Mouse (Mus musculus) ovary, postnatal 10 days (tissue): ENCODE measurements around the gene Ttll10.

Experiments used
- DNase-seq: peaks from one replicate; pipeline ENCODE4 v3.0.0; 2022; ENCODE audit warnings: low spot score

Gene Ttll10

GRCm38 (mm10) chr4:156065156-156065894 is 6.1 kb upstream of the Ttll10 start:
- no peak for DNase-seq

DNA sequence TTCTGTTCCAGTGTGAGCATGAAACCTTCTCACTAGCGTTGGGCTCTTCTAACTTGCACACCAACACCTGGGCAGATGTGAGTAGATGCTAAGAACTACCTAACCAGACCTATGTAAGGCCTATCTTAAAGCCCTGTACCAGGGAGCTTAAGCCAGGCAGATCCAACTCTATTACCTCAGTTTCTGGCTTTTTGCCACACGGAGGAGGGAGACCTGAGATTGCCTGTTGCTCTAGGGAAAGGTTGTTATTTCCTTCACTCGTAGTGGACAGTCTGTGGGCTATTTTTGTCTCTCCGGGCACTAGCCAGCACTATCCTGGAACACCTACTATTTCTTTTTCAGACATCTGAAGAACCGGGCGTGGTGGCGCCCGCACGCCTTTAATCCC is 5.3 kb upstream of the Ttll10 start:
- DNase-seq, result no peak

DNA sequence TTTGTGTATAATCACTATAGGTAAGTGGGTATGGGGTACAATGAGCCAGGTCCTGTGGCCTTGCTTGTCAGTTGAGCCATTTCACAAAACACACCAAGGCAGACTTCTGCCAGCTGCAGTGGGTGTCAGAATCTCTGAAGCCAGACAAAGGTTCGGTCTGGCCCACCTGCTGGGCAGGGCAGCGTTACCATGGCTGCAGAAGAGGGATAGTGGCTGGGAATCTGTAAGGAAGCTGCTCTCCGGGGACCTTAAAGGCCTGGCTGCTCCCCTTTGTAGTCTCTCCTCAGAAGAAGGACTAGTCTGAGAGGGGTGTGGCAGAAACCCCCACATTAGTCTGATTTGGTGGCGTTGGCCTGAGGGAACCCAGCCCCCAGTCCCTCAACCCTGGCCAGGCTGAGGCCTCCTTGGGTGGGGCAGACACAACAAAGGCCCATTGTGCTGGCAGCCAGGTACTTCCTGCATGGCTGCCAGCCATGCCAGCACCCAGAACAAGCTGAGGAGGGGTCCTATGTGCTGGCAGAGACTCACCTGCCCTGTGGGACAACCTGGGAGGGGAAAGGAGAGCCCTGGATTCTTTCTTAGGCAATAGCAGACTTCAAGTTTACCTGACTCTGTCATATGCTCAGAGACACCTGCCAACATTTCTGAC is 4.8 kb upstream of the Ttll10 start:
- DNase-seq, result no peak

GRCm38 (mm10) chr4:156059713-156060112 is 499 bp upstream of the Ttll10 start:
- peak; percentile 29 for DNase-seq

- DNase-seq, result no peak
Observed at GRCm38 (mm10) chr4:156058826-156059225, 388 bp downstream of the Ttll10 start.

DNA sequence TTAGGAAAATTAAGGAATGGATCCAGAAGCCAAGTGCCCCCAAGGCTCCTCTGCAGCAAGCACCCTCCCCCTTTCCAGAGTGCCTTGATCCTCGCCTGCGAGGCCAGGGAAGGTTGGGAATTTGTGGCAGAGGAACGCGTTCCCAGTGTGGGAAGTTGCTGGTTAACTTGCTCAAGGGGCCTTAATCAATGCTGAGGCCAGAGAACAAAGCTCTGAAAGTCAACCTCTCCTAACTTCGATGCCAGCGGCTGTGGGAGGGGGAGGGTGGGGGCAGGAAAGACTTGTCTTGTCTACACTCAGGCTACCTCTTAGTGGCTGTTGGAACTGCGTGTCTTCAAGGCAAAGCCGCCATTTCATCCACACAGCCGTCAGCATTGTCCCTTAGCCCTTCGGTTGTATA is 1.5 kb downstream of the Ttll10 start:
- no peak for DNase-seq

DNA sequence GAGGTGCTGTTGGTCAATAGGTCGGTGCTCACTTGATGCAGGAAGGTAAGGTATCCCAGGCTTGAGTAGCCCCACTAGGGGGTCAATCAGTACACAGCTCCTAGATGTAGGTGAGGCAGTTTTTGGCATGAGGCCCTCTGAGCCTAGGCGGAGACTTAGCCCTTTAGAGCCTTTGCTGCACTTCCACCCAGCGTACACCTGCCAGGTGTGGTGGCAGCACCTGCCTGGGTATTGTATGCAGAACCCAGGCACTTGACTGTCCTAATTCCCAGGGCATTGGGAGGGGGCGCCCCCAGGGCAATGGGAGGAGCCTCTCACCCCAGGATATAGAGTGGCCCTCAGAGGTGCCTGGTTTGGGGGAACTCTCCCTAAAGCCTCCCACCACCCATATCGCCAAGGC is 4.0 kb downstream of the Ttll10 start:
- no peak for DNase-seq

- DNase-seq, result no peak
Observed at GRCm38 (mm10) chr4:156054606-156055005, 4.6 kb downstream of the Ttll10 start.

DNA sequence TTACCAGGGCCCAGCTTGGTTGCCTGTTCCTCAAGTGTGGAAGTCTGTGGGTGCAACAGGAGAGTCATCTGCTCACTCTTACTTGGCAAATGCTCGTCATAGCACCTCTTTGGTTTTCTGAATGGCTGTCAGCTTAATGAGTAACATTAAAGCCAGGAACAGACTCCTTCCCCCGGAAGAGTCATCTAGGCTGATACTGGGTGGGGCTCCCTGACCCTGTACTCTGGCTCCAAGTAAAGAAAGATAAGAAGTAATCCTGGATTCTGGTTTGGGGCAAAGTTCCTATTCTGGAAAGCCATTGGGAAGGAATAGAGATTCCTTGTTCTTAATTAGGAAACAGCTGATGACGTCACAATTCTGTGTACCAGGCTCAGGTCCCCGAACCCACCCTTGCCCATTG is 5.1 kb downstream of the Ttll10 start:
- DNase-seq, result no peak

GRCm38 (mm10) chr4:156053113-156053512 is 6.1 kb downstream of the Ttll10 start:
- no peak for DNase-seq

DNA sequence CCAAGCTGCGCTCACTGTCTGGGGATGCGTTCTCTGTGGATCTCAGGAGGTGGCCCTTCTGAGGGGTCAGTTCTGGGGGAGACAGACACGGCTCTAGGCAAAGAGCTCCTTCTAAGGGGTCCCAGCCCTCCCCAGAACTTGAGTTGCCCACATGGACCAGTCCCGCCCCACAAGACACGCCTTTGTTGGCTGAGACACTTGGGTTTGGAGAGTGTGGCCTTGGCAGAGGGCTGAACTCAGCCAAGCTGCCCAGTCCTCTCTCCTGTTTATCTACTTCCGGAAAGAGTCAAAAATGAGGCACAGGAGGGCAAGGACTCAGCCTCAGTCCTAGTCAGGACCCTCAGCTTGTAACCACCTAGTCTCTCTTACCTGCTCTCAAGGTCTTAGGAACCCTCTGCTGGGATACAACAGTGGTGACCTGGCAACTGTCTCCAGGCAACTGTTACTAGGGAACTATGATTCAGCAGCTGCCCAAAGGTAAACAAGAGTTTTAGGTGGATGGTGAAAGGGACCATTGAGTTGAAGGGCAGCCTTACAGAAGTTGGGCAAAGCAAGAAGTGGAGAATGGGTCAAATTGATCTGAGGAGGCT is 8.7 kb downstream of the Ttll10 start:
- DNase-seq, result no peak

- DNase-seq, result no peak
Observed at GRCm38 (mm10) chr4:156049779-156050178, 9.4 kb downstream of the Ttll10 start.

- no peak for DNase-seq
Observed at GRCm38 (mm10) chr4:156044754-156045153, 14.5 kb downstream of the Ttll10 start.

GRCm38 (mm10) chr4:156034901-156035300 is 24.3 kb downstream of the Ttll10 start:
- no peak for DNase-seq

GRCm38 (mm10) chr4:156034301-156034700 is 24.9 kb downstream of the Ttll10 start:
- no peak for DNase-seq

DNA sequence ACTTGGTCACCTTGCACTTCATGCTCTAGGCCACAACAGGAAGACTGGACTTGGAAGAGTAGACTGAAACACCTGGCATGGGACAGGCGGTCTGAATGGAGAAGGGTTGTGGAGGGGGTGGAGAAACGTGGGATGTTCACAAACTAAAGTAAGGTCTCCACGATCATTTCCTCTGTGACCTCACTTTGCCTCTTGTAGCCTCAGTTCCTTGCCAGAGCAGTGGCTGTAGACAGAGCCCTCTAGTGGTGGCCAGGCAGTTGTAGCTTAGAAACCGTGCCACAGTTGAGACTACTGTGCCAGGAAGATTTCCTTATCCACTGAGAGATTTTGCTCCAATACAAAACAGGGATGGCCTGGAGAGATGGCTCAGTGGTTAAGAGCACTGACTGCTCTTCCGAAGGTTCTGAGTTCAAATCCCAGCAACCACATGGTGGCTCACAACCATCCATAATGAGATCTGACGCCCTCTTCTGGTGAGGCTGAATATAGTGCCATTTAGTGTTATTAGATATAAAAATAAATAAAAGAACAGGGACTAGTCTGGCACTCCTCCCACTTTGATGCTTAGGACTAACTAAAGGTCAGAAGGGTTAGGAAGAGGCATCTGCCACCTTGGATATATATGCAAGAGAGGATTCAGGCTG is 25.6 kb downstream of the Ttll10 start:
- DNase-seq, result no peak

- DNase-seq, result no peak
Observed at GRCm38 (mm10) chr4:156032856-156033255, 26.4 kb downstream of the Ttll10 start.

DNA sequence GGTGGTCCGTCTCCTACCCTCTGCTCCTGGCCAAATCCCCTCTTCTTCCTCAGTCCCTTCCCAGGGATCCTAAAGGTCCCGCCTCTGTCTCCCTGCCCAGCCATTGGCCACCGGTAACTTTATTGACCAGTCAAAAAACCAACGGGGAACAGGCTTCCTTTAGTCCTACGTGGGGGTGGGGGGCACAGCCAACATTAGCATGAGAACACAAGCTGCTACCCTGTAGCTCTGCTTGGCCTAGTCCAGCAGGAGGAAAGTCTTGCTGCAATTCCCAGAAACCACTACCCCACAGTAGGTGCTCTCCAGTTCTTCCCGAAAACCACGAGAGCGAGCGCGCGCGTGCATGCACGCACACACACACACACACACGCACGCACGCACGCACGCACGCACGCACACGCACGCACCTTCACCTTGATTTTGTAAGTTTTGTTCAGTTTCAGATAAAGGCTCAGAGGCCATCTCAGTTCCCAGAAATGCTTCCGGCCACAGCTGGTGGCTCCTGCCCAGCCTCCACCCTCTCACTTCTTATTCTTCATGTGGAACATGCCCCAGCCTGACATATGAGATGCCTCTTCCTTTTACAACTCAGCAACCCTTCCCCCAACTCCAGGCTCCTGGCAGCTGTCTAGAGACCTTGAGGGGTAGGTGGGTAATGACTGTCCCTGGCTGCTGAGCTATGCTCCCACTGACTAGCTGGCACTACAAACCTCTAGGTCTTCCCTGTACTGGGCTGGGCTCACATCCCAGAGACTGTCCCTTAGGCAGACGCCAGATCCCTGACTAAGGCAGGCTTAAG is 27.4 kb downstream of the Ttll10 start:
- peak; percentile 64 for DNase-seq

DNA sequence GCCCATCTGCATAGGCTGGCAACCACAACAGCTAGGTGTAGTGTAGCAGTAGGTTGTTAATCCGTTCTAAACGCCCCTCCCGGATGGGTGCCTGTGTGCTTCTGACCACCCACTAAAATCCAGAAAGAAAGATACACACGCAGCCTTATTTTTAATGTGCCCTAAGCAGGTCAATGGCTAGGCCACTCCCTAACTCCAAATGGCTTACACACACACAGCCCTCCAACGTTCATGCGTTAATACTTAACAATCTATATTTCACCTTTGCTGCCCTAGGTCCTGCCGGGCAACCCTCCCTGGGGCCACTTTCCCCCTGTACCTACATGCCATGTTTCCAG is 28.0 kb downstream of the Ttll10 start:
- DNase-seq, result no peak

GRCm38 (mm10) chr4:156030651-156031118 is 28.5 kb downstream of the Ttll10 start:
- DNase-seq, result no peak

GRCm38 (mm10) chr4:156028580-156028979 is 30.6 kb downstream of the Ttll10 start:
- no peak for DNase-seq

DNA sequence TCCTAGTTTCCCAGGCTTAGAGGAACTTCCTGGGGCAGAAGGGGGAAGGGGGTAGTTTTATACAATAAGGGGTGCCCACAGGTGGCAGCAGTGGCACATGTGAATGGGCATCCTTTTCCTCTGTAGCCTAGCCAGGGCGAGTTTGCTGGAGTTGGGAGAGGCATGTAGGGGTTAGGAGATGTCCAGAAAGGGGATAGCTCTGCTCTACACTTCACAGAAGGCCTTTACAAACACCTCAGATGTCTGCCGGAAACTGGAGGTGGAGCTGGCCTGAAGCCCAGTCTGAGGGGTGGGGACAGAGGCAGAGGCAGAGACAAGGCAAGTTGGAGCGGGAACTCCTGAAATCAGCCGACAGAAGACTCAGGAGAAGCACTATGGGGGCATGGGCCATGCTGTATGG is 33.2 kb downstream of the Ttll10 start, which contains the start of gene Tnfrsf18:
Gene Tnfrsf18, plus strand, starts transcription at position 152 of the 400 bp plus-strand sequence.
- no peak for DNase-seq
